Mouse (Mus musculus) T-helper 2 cell (primary cell): ENCODE results near the gene Gpr179.

ENCODE experiments used
- in situ Hi-C: fragments of 300-600 bp; cut with MboI, MseI; formaldehyde crosslinking; loops from one replicate; pipeline ENCODE4 v1.15.1; 2025; ENCODE audit warnings: high pct_unique_total_duplicates

Gpr179 gene

GRCm38 (mm10) chr11:97289276-97290230 lies 62.3 kb downstream of the Gpr179 start:
- in situ Hi-C loops = no loop called here

- in situ Hi-C loops = no loop called here
These were observed 64.2 kb downstream of the Gpr179 start for GRCm38 (mm10) chr11:97287643-97288042.

GRCm38 (mm10) chr11:97286973-97287372 lies 64.9 kb downstream of the Gpr179 start:
- in situ Hi-C loops = no loop called here

- in situ Hi-C loops = no loop called here
These were observed 65.8 kb downstream of the Gpr179 start for GRCm38 (mm10) chr11:97285852-97286775.

- in situ Hi-C loops = no loop called here
These were observed 67.0 kb downstream of the Gpr179 start for GRCm38 (mm10) chr11:97284854-97285253.

- in situ Hi-C loops = no loop called here
These were observed 69.7 kb downstream of the Gpr179 start for GRCm38 (mm10) chr11:97282179-97282578.
